Mouse (Mus musculus) neutrophil, adult 5-6 weeks (primary cell): ENCODE data around the gene Calcr. TPM values are rescaled to one million over a fixed set of nuclear protein-coding genes. Genes with fewer than 3 reads are reported as not detected.

Source experiments
- total RNA-seq: library from RNA; stranded (forward); fragments of 200-1000 nt; gene quantifications from 2 replicates; pipeline ENCODE4 v1.2.3, GENCODE M21; 2017

Calcr gene
- total RNA-seq, 1 experiment from 2014 or later, result not detected

Other genes starting within 250 kb of the Calcr start
- gene Tfpi2, start 224.2 kb upstream of the Calcr start, total RNA-seq, result not detected in 2 replicates
- gene Gngt1, start 229.1 kb upstream of the Calcr start, total RNA-seq, result not detected in 2 replicates
- gene Gng11, start 239.2 kb upstream of the Calcr start, total RNA-seq, result 27.0 and 27.5 TPM in 2 replicates